Mouse (Mus musculus) forebrain, embryonic 14.5 days (tissue): ENCODE data around the gene Zfc3h1. TPM values are rescaled to one million over a fixed set of nuclear protein-coding genes. Genes with fewer than 3 reads are reported as not detected.

Experiments
- ATAC-seq: fragments of 200-750 bp; cut with Nextera tagmentation; 2 replicates; pipeline ENCODE4 v1.8.0; 2017; ENCODE audit warnings: mild to moderate bottlenecking, moderate library complexity
- DNase-seq: peaks from one replicate; pipeline ENCODE4 v3.0.0-alpha.2; 2015; ENCODE audit warnings: low spot score
- H3K27ac ChIP-seq: fragments of 300-500 bp; sonication (generic); 2 replicates; pipeline ENCODE4 v1.5.1; 2014; ENCODE audit warnings: low read depth, mild to moderate bottlenecking, control low read depth, low read length, moderate library complexity
- H3K27me3 ChIP-seq: fragments of 300-500 bp; sonication (generic); replicated peaks from 2 replicates; pipeline ENCODE4 v1.6.1; 2014; ENCODE audit warnings: low read length, control low read depth, mixed read lengths; ENCODE audit not compliant: control insufficient read depth, insufficient read depth
- H3K36me3 ChIP-seq: fragments of 300-500 bp; sonication (generic); 2 replicates; pipeline ENCODE4 v1.6.1; 2014; ENCODE audit warnings: low read length, control low read depth; ENCODE audit not compliant: control insufficient read depth, insufficient read depth
- H3K4me1 ChIP-seq: fragments of 300-500 bp; sonication (generic); 2 replicates; pipeline ENCODE4 v1.6.1; 2014; ENCODE audit warnings: antibody characterized with exemption, low read length, control low read depth; ENCODE audit not compliant: control insufficient read depth, insufficient read depth
- H3K4me2 ChIP-seq: fragments of 300-500 bp; sonication (generic); 2 replicates; pipeline ENCODE4 v1.6.1; 2014; ENCODE audit warnings: mild to moderate bottlenecking, control low read depth, low read length
- H3K4me3 ChIP-seq: fragments of 300-500 bp; sonication (generic); 2 replicates; pipeline ENCODE4 v1.5.1; 2014; ENCODE audit warnings: low read depth, low read length, control low read depth
- H3K9ac ChIP-seq: fragments of 300-500 bp; sonication (generic); 2 replicates; pipeline ENCODE4 v1.6.1; 2014; ENCODE audit warnings: mild to moderate bottlenecking, low read length, control low read depth, moderate library complexity
- H3K9me3 ChIP-seq: fragments of 300-500 bp; sonication (generic); replicated peaks from 2 replicates; pipeline ENCODE4 v1.6.1; 2016; ENCODE audit warnings: low read length, control low read depth, mixed read lengths; ENCODE audit not compliant: control insufficient read depth
- WGBS: fragments of 180-500 bp; shearing (Covaris S2); extraction: QIAGEN DNeasy Blood & Tissue Kit; methylation state at CpG from one replicate; pipeline ENCODE4 v1.1.7; 2014; 5-methylcytosine and 5-hydroxymethylcytosine counted together
- polyA plus RNA-seq: library from polyadenylated mRNA; unstranded; fragments of >200 nt; fragmentation: Nextera tagmentation; extraction: Ambion mirVana; gene quantifications from 2 replicates; pipeline ENCODE4 v1.2.1, GENCODE M21; 2014

Gene Zfc3h1
- polyA plus RNA-seq, 1 experiment from 2014 or later: 16.8 TPM

DNA sequence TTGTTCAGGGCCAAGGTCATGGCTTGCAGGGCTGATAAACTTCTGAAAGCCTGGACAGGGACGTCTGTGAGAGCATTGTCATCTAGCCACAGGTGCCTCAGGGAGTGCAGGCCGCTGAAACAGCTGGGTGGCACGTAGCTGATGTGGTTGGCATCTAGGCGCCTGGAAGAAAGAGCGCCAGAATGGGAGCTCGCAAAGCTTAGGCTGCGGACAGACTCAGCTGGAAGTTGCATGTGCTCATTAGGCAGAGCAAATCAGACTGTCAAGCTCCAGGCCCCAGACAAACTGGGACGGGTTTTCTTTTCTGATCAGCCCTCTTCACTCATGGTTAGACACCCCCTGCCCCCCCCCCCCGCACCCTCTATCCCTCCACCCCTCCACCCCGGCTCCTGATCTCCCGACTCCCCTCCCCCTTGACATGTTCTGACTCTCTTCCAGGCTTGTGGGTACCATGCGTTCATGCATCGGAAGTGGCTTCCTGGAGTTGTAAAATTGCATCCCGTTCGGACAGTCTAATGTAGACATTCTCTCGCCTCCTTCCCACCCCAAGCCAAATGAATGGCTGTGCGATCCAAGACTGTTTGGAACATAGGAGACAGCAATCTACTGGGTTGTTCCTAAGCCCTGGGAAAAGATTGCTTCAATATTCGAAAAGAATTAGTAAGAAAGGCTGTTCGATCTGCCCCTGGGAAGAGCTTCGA lies 93.8 kb downstream of the Zfc3h1 start:
- Histone ChIP-seq H3K27me3 (peaks cover 46% of the 10 kb centered on the region), H3K9me3 (no peaks in the 10 kb centered on the region), H3K36me3 (no peaks in the 10 kb centered on the region), H3K27ac (no peak overlapping the region), H3K4me2 (peak overlapping the region; percentile 33), H3K9ac (no peak overlapping the region), H3K4me1 (no peaks in the 10 kb centered on the region), H3K4me3 (0 out of 2 replicates have a peak overlapping the region, but pooled peaks have one; percentile 2)
- DNase-seq (peak; percentile 49), ATAC-seq (peak; percentile 44; the same call in 1 of the 2 replicates)
- WGBS: 12% methylated on average over 20 of the region's 20 CpGs

Other genes with a start within 250 kb of the Zfc3h1 start
- gene Tph2, start 199.9 kb upstream of the Zfc3h1 start, polyA plus RNA-seq: 0.07 and 0.19 TPM in 2 replicates
- 51.0 and 55.5 TPM in 2 replicates for gene Tbc1d15, start 133.5 kb upstream of the Zfc3h1 start, polyA plus RNA-seq
- 9.2 and 10.6 TPM in 2 replicates for gene Rab21, start 69.4 kb upstream of the Zfc3h1 start, polyA plus RNA-seq
- gene Tmem19, start 22.5 kb upstream of the Zfc3h1 start, polyA plus RNA-seq: 43.6 and 44.9 TPM in 2 replicates
- 17.9 and 23.5 TPM in 2 replicates for gene Thap2, start 516 bp upstream of the Zfc3h1 start, polyA plus RNA-seq
- gene A930009A15Rik, start 185.0 kb downstream of the Zfc3h1 start, polyA plus RNA-seq: not detected in 2 replicates
- gene Lgr5, start 202.8 kb downstream of the Zfc3h1 start, polyA plus RNA-seq: 0.41 and 0.44 TPM in 2 replicates